Mouse (Mus musculus): ENCODE measurements around the gene Slco1a5. TPM values are rescaled to one million over a fixed set of nuclear protein-coding genes. Genes with fewer than 3 reads are reported as not detected.
A peak's percentile ranks its signal among the peaks of the same experiment; 100 is the strongest.
"Not testable (repeated sequence)": the region's sequence is repeated elsewhere in the genome, so short reads cannot be mapped to it uniquely, and the experiment has no call there.

The Slco1a5 gene
- not detected in 2 replicates for total RNA-seq (2017)

DNA sequence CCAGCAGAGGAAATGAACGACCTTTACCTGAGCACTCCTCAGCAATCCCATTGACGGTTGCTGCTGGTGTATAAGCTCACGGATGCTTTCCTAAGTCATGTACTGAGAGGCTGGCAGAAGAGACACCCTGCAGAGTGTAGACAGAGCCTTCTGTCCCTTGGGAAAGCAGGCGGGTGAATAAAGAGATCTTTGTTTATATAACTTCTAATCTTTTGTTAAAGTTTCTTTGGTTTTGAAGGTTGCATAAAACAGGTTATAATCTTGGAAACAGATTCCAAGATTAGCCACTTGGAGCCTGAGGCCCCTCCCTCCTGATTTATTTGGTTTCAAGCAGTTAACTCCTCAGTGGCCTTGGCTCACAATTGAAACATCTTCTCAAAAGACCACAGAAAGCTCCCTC is at the start of gene Slco1a5:
TSS of gene Slco1a5 (minus strand) at position 101 of the 400 bp plus-strand sequence.
- ATAC-seq (replicated peaks in 1 of 2; ENCODE audit: insufficient read depth in 1 of 2, low FRiP score in 2 of 2, low TSS enrichment in 1 of 2, low read depth in 1 of 2, poor library complexity in 2 of 2, severe bottlenecking in 2 of 2): no peak

DNA sequence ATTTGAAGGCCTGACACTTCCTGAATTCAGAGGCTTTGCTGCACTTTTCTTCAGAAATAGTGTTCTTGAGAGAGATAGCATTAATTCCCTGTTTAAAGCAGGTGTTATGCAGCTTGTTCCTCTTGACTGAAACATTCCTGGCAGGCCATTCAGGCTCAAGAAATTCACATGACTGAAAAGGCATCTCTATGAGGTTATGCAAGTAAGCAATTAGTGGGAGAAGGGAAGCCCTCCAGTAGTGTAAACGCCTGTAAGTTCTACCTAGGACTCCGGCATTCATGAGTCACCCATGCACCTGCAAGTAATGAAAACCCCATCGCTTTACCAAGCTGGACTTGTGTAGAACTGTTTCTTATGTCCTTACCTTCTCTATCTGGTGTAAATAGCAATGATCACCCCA is 46.8 kb upstream of the Slco1a5 start:
- ATAC-seq (replicated peaks in 1 of 2; ENCODE audit: insufficient read depth in 1 of 2, low FRiP score in 2 of 2, low TSS enrichment in 1 of 2, low read depth in 1 of 2, poor library complexity in 2 of 2, severe bottlenecking in 2 of 2): no peak

DNA sequence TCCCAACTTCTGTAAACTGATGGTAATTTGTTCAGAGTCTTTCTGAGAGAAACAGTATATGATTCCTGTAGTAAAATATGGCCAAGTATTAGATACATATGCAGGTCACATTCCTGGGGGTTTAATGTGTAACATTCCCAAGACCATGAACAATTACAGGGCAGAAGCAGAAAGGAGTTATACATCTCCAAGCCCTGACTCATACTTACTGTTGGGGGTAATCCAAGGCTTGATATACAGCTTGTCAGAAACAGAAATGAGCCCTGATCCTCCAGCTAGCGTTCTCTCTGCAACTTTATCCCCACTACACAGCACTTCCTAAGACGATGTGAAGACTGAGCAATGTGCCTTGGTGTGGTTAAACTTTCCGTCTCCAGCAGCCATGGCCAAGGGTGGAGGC is 44.8 kb upstream of the Slco1a5 start:
- ATAC-seq (replicated peaks in 1 of 2; ENCODE audit: insufficient read depth in 1 of 2, low FRiP score in 2 of 2, low TSS enrichment in 1 of 2, low read depth in 1 of 2, poor library complexity in 2 of 2, severe bottlenecking in 2 of 2): no peak

DNA sequence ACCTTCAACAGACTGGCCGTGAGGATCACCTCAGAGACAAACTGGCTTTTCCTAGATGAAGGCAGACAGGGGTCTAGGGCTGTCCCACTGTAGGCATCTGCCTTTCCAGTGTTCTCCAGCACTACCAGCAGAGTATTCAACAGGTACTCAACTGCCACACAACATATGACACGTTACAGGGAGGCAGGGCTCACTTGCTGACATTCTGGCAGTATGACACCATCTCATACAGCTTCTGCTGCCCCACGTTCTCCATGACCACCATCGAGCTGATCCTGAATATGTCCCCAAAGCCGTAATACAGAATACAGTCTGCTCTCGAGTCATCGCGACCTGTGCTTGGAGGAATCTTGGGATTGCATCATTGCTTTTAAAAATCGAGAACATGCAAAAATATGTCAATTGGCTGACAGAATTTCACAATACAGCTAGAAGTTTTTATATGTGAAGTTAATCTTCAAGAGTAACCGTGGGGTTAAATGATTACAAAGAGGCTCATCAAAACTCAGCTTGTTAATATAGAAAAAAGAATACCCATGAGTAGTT is 43.8 kb upstream of the Slco1a5 start:
- ATAC-seq (replicated peaks in 1 of 2; ENCODE audit: insufficient read depth in 1 of 2, low FRiP score in 2 of 2, low TSS enrichment in 1 of 2, low read depth in 1 of 2, poor library complexity in 2 of 2, severe bottlenecking in 2 of 2): no peak

DNA sequence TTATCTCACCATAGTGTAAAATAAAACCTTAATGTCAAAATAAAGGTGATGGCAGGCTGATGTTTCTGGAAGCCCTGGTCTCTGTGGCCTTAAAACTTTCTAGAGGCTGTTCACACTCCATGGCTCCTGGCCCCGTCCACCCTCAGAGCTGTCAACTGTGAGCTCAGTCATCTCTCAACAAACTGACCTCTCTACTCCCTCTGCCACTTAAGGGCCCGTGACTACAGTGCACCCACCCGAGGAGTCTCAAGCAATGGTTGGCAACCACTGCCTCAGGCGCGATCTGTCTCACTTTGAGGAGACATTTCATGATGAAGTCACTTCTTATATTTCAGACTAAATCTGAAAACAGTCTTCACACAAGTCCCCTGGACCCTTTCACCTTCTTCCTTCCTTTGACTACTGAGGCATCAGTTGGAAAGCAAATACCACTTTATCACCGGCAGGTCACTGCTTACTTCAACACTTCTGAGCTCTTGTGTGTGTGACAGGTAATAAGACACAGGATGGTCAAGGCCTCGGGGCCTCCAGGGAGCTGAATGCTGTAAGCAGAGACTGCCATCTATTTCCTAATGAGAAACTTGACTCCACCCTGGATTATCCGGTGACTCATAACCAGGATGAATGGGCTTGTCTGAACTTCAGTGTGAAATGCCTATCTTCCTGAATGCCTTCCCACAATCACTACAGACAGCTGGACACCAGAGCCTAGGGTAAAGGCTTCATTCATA is 43.1 kb upstream of the Slco1a5 start:
- ATAC-seq (replicated peaks in 1 of 2; ENCODE audit: insufficient read depth in 1 of 2, low FRiP score in 2 of 2, low TSS enrichment in 1 of 2, low read depth in 1 of 2, poor library complexity in 2 of 2, severe bottlenecking in 2 of 2): no peak

DNA sequence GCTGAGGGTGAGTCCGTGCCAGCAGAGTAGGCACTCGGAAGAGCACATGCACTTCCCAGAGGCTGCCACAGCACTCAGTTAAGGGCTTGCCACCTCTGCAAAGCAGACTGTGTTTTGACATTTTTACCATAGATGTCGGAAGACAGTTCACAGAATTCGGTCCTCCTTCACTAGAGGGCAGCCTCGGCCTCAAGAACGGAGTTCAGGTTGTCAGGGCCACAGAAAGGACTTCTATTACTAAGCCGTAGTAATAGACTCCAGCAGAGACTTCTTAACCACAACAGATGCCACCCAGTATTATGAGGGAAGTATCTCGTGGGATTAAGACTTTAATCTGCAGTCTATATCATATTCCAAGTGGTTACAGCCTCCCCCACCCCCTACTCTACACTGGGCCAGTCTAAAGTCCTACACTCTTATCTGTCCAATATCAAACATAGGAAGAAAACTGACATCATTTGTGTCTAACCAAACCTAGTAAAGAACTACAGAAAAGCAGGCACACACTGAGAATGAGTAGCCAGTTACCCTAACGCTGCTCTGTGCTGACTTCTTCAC is 40.3 kb upstream of the Slco1a5 start:
- peak; percentile 47 to 49; a peak in 1 of 4 replicates for ATAC-seq (replicated peaks in 1 of 2; ENCODE audit: insufficient read depth in 1 of 2, low FRiP score in 2 of 2, low TSS enrichment in 1 of 2, low read depth in 1 of 2, poor library complexity in 2 of 2, severe bottlenecking in 2 of 2)

DNA sequence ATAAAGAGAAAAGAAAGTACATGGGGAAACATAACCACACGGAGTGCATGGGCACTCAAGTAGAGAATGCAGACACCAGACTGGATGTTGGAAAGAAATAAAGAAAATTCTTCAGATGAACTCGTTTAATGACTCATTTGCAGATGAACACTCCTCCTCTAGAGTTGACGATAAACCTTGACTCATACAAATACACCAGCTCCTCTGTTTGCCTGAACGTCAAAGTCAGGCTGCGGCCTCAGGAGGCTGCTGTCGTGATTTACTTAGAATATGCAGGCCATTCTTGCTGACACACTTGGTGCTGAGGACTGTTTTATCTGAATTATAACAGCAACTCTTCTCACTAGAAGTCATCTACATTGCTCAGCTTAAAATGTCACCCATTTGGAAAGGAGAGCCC is 39.3 kb upstream of the Slco1a5 start:
- no peak for ATAC-seq (replicated peaks in 1 of 2; ENCODE audit: insufficient read depth in 1 of 2, low FRiP score in 2 of 2, low TSS enrichment in 1 of 2, low read depth in 1 of 2, poor library complexity in 2 of 2, severe bottlenecking in 2 of 2)

DNA sequence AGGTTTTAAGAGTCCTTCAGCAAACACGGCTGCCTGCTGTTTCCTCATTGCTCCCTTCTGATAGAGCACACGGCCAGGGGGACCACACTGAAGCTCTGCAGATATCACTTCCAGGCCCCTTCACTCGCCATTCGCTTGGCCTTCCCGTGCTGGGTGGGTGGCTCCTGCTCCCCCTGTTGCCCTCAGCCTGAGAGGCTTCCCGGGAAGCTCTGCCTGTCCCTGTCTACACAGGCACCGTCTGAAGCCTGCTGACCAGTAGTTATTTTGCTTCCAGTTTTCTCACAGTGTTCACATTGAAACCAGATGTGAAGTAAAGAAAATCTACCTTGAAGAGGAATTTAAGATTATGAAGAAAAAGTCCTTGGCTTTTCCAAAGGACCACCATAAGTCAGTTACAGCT is 34.3 kb upstream of the Slco1a5 start:
- ATAC-seq (replicated peaks in 1 of 2; ENCODE audit: insufficient read depth in 1 of 2, low FRiP score in 2 of 2, low TSS enrichment in 1 of 2, low read depth in 1 of 2, poor library complexity in 2 of 2, severe bottlenecking in 2 of 2): no peak

DNA sequence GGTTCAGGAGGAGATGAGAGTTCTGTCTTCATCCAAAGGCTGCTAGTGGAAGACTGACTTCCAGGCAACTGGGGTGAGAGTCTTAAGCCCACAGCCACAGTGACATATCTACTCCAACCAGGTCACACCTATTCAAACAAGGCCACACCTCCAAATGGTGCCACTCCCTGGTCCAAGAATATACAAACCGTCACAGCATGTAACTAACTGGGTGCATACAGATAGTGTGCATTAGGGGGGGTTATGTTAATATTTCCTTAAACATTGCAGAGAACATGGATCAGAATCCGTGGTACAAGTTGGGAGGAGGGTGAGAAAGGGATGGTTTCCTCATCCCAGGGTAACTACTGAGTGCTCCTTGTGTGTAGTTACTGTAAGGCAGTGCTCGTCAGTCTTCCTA is 29.3 kb upstream of the Slco1a5 start:
- not testable (repeated sequence) for ATAC-seq (replicated peaks in 1 of 2; ENCODE audit: insufficient read depth in 1 of 2, low FRiP score in 2 of 2, low TSS enrichment in 1 of 2, low read depth in 1 of 2, poor library complexity in 2 of 2, severe bottlenecking in 2 of 2)

DNA sequence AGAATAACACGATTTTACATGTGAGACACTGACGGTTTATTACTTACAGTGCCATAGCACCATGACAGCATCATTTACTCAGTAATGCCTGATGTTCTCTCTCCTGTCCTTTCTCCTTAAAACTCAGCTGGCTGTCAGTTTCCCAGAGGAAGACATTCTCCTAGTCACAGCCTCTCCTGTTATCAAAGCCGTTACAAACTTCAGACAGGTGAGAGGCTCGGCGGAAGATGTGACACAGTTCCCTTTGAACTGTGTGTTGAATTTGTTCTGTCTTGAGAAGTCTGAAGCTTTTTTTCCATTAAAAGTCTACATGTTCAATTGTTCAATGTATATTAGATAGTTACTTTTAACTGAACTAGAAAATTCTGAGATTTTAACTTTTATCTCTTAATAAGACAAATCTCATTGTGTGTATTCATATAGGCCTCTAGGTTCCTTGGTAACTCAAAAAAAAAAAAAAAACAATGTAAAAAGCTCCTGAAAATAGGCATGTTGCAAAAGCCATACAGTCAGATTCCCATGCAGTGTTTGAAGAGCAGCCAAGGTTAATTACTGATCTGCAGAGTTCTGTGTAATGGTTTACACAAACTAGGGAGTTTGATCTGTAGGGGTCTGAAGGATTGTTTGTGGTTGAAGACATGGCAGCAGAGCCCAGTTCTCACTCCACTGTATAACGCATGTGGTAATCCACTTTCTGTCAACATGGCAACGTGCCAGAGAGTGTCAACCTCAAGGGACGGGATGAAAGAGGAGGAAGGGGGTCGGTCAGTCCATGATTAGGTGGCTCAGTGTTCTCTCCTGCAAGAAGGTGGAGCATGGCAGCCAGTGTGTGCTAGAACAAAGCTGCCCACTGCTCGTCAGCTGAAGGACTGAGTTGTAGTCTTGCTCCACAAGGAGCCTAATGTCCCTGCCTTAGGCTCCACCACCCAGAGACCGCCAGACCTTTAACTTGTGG is 24.9 kb upstream of the Slco1a5 start:
- no peak for ATAC-seq (replicated peaks in 1 of 2; ENCODE audit: insufficient read depth in 1 of 2, low FRiP score in 2 of 2, low TSS enrichment in 1 of 2, low read depth in 1 of 2, poor library complexity in 2 of 2, severe bottlenecking in 2 of 2)

DNA sequence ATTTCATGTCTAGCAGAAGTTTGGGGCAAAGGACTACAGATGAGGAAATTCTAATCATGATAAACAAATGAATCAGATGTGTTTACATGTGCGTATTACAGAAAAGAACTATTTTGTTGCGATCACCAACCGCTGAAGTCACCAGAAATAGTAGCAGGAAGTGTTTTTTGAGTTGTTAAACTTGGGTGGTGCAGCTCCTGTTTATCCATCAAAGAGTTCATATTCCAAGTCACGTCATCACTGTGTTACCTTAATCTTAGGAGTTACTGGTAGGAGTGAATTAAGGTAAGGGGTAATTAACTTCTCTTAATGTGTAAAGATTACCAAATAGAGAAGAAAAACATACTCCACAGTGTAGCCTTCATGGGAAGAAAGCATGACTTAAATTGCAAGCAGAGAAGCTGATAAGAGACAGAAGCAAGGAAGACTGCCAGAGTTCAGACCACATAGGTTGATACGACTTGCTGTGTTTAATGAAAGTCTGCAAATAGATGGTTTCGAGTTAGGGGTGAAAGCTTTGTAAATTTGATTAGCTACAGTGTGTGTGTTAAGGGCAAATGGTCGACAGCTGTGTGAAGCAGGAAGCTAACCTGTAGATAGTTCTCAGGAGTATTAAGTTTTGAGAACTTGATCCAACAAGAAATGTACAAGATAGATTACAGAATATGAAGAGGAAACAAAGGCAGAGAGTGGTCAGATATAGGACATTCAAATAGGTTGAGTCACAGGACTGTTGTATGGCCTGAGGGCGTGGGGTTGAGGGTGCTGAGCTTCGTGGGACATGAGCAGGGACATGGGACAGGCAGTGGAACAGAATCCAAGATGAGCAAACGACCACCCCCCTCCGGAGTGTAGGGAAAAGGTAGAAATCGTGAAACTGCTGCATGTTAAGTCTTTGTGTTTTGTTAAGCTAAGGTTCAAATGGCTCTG is 23.7 kb upstream of the Slco1a5 start:
- no peak; a peak in 1 of 4 replicates for ATAC-seq (replicated peaks in 1 of 2; ENCODE audit: insufficient read depth in 1 of 2, low FRiP score in 2 of 2, low TSS enrichment in 1 of 2, low read depth in 1 of 2, poor library complexity in 2 of 2, severe bottlenecking in 2 of 2)

DNA sequence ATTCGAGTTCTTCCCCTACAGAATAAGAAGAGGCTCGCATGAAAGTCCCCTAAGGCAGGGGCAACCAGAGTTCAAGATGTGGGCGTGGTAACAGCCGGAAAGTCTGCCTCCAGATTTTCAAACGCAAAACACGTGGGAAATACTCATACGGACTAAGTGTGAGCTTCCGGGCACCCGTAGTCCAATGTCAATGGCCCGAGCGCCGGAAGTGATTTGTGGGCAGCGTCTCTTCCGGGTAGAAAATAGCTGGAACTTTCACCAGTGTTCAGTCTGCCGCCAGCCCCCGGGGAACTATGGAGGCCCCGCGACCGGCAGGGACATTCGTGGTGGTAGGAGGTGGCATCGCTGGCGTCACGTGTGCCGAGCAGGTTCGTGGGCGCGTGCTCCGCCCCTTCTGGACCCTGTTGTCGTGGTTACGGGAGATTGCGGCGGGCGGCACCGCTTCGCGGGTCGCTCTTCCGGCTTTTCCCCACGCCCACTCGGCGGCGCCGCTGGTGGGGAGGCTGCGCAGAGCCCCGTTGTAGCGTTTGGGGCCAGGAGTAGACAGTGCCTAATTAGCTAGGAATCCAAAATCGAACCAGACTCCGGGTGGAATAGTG is 22.8 kb upstream of the Slco1a5 start, which contains the start of gene Pyroxd1:
TSS of gene Pyroxd1 (plus strand) at position 215 of the 599 bp plus-strand sequence.
- ATAC-seq (replicated peaks in 1 of 2; ENCODE audit: insufficient read depth in 1 of 2, low FRiP score in 2 of 2, low TSS enrichment in 1 of 2, low read depth in 1 of 2, poor library complexity in 2 of 2, severe bottlenecking in 2 of 2): peak; percentile 93 to 95

DNA sequence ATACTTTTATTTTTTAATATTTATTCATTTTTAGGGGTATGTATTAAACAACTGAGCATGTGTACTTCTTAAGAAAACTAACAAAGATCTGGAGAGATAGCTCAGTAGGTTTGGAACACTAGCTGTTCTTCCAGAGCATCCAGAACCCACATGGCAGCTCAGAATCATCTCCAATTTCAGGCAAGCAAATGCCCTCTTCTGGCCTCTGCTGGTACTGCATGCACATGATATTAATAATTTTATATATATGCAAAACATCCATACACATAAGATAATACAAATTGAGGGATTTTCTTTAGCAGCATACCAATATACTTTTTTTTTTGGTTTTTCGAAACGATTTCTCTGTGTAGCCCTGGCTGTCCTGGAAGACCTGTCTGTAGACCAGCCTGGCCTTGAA is 20.8 kb upstream of the Slco1a5 start:
- no peak for ATAC-seq (replicated peaks in 1 of 2; ENCODE audit: insufficient read depth in 1 of 2, low FRiP score in 2 of 2, low TSS enrichment in 1 of 2, low read depth in 1 of 2, poor library complexity in 2 of 2, severe bottlenecking in 2 of 2)

DNA sequence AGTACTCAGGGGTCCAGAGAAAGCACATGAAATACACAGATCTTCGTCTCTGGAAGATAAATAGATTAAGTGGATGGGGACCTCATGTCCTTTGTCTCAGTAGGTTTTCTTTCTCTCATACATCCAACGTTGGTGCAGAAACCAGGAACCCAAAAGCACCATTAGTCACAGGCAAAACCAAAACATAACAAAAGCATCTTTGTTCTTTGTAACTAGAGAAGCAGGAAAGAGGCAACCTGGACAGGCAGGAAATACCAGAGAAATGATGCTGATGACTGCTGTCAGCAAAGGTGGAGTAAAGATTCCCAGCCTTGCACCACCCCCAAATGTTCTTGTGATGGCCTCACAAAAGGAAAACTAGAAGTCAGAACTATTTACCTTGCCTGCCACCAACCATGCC is 16.8 kb upstream of the Slco1a5 start:
- ATAC-seq (replicated peaks in 1 of 2; ENCODE audit: insufficient read depth in 1 of 2, low FRiP score in 2 of 2, low TSS enrichment in 1 of 2, low read depth in 1 of 2, poor library complexity in 2 of 2, severe bottlenecking in 2 of 2): no peak

DNA sequence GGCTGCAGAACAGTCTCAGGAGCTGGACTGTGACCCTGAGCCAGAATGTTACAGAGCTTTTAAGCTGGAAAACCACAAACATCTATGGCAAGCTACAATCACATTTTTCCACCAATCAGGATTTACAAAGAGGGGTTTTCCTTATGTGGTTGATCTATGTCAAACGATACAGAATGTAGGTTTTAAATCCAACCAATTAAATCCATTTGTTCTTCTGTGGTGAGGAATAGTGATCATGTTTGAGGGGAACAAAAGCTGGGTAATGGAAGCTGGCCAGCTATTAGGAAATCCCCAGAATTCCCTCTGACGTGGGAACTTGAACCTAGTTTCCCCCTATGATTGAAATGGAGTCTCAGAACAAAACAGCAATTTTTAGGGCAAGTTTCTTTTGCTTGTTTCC is 16.2 kb upstream of the Slco1a5 start:
- ATAC-seq (replicated peaks in 1 of 2; ENCODE audit: insufficient read depth in 1 of 2, low FRiP score in 2 of 2, low TSS enrichment in 1 of 2, low read depth in 1 of 2, poor library complexity in 2 of 2, severe bottlenecking in 2 of 2): no peak

DNA sequence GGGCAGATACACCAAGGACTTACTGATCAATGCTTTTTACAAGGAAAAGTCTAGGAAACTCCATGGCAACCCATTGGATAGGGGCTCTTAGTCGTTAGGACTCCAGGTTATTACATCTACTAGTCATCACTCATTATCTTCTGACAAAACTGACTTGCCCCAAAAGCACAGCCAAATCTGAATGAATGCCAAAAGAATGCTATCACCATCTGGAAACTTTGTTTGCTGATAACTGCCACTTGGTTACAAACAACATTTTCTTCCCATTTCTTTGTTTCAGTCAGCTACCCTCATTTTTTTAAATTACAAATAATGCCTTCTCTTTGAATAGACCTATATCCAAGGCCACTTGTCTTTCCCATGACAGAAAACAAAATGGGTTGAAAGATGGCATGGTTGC is 6.4 kb upstream of the Slco1a5 start:
- ATAC-seq (replicated peaks in 1 of 2; ENCODE audit: insufficient read depth in 1 of 2, low FRiP score in 2 of 2, low TSS enrichment in 1 of 2, low read depth in 1 of 2, poor library complexity in 2 of 2, severe bottlenecking in 2 of 2): no peak

Data from hematopoietic stem cell, adult 5-6 weeks (primary cell).